Mouse (Mus musculus): ENCODE data around the gene Fam162b.

Gene Fam162b

DNA sequence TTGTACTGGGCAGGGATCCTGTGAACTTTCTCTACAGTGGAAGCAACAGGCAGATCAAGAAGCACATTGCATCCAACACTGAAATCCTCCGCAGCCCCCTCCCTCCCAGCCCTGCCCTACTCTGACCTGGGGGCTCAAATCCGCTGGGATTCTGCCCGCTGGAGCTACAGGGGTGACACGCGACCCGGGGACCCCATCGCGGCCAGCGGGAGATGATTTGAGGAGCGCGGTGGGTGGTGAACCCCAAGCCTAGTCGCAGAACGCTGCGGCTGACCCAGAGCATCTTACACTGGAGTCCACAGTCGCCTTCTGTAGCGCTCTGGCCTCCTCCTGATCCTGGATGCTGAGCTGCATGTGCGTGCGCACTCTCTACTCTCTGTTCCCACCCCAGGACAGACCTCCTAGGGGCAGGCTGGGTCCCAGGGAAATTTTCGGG lies at the start of gene Fam162b:
TSS of gene Fam162b (minus strand) at position 379 of the 436 bp plus-strand sequence.
- DNase-seq, result no peak

DNA sequence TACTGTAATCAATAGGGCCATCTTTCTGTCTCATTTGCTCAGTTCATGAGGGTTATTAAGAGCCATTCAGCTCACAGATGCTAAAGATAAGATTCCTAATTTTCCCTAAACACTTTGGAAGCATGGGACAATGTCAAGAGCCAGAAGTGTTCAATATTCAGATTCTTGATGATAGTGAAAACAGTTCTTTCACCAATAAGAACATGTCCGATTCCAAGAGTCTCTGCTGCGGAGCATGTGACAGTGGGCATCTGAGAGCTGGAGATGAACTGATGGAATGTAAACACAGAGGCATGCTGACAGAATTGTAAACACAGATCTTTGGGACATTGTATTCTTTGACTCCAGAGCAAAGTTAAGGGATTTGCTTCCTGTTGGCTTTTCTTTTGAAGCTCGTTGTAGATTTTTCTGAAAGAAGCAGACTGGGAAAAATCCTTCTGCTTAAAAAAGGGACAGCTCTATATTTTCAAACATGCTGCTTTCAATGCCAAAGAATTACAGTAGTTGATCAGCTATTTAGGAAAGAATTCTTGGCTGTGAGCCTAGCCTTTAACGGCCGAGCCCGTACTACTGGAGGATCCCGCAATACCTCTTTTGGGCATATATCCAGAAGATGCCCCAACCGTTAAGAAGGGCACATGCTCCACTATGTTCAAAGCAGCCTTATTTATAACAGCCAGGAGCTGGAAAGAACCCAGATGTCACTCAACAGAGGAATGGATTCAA lies 41.3 kb upstream of the Fam162b start, which contains the start of gene Gprc6a:
TSS of gene Gprc6a (minus strand) at position 51 of the 726 bp plus-strand sequence.
- no peak for DNase-seq

DNA sequence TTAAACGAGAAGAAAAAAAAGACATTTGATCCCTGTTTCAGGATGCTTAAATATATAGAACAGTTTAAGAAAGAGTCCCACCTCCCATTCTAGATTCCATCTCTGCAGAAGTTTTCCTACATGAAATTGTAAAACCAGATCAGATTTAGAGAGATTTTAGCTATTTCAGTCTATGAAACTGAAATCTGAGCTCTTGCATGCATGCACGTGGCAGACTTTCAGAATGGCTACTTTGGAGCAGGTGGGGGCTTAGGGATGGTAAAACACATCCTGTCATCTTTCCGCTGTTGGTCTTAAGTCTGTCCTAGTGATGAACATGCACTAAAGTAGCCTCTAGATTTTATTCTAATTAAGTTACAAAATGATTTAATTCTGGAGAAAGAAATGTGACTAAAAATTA lies 30.9 kb upstream of the Fam162b start:
- no peak for DNase-seq

DNA sequence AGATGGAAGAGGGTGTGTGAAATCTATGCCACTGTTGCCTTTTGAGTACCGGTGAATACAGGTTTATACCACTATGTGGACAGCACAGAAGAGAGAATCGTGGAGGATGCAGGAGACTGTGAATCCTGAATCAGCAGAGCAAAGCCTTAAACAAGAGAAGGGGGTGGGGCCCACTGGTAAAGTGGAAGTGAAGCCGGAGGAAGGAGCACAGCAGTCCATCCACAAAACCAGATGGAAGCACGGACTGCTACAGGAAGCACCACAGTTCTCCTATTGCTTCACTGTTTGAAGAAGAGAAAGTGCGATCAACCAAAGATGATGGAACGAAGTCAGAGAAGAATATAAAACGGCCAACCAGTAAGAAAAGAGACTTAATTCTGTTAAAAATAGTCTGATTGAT lies 29.8 kb upstream of the Fam162b start:
- DNase-seq, result no peak

DNA sequence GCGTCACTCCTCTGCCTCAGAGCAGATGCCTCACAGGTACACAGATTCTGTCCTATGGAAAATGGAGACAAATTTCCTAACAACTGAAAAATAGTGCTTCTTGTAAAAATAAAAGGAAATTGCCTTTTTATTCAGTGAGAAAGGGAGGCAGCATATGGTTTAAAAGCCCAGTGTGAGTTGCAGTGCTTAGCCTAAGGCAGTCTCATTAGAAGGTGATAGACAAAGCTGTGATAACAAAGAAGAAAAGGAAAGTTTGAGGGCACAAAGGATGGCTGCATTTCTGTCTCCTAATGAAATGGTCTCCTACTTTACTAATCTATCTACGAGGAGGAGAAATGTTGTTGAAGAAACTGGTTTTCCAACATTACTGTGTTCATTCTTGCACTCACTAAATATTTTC lies 28.2 kb upstream of the Fam162b start:
- no peak for DNase-seq

DNA sequence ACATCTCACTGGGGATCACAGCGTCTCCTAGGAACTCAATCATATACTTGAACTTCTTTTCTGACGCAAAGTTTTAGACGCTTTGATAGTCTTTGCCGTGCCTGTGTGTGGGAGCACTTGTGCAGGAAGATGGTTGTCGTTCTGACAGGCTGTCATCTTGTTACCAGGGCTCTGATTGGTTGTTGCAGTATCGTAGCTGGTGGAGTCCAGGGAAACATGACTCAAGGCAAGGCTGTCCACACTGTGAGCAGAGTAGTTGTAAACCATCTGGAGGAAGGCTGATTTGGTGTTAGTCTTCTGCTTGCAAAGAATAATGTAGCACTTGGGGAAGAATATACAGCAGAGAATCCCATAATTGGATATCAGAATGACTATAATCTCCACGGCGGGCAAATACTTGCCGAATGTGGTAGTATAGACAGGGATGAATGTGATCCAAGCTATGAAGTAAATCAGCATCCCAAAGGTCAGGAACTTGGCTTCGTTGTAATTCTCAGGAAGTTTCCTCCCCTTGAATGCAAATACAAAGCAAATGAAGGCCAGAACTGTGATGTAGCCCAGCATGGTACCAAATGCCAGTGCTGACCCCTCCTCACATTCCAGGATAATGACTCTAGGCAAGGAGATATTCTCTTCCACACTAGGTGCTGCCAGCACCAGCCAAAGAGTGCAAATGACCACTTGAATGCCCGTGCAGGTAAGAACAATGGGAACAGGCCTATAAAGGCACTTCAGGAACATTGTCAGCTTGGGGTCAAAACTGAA lies 24.7 kb upstream of the Fam162b start:
- DNase-seq, result no peak

DNA sequence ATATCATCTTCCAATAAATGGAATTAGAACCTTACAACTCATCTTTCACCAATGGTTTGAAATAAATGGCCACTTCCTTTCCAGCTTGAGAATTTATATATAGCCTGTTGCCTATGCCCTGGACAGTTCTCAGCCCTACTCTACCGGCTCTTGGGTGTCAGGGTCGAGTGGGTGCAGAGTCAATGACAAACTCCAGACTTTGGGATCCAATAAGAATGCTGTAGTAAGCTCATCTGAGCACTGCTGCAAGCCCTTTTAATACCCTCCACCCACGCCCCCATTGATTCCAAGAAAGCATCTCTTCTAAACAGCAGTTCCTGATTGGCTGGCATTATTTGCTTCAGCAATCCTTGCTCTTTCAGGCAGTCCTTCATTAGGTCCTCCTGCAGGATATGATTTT lies 23.1 kb upstream of the Fam162b start:
- no peak for DNase-seq

DNA sequence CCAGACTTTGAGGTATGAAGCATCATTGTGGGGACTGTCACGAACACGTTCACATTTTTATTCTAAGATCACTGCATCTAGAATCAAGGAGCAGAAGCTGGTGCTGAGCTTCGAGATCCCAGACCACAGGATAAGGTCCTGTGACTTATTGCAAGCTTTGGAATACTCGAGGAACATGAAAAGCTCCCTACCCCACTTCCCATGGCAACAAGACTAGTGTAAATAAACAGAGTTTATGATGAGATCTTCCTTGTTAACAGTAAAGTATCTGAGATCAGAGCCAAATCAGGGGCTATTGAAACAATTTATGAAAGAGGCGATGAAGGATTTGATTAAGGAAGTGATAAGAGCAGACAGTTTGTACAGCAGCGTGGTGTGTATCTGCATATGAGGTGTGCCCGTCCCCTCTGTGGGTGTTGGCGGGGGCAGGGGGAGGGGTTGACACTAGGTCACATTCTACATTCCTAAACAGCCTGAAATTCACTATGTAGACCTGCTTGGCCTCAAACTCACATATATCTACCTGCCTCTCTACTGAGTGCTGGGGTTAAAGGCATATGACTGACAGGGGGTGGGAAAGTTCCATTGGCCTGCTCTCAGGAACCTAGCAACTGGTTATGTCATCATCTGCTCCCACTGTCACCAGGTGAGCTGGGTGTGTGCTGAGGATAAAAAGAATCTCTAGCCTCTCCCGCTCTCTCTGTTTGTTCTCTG lies 21.8 kb upstream of the Fam162b start:
- no peak for DNase-seq

DNA sequence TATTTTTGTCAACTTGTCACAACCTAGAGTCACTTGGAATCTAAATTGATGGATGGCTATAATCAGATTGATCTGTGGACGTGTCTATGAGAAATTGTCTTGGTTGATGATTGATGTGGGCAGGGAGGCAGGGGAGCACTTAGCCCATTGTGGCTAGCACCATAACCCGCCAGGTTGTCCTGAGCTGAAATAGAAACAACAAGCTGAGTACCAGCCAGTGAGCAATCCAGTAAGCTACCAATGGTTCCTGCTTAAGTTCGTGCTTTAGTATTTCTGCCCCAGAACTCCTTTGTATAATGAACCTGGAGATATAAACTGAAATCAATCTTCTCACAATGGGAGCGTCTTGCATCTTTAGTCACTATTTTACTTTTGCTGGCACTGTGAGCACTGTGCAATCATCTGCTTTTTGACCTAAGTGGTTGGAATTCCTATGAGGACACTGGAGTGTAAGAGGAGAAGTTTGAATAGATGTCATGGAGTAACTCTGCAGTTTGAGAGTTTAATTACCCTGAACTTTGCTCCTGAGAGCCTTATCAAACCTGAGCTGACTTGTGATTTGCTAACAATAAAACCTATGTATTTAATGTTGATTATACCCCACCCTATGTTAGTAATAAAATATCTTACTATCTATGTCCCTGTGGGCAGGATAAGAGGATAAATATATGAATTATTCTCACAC lies 19.6 kb upstream of the Fam162b start:
- no peak for DNase-seq

DNA sequence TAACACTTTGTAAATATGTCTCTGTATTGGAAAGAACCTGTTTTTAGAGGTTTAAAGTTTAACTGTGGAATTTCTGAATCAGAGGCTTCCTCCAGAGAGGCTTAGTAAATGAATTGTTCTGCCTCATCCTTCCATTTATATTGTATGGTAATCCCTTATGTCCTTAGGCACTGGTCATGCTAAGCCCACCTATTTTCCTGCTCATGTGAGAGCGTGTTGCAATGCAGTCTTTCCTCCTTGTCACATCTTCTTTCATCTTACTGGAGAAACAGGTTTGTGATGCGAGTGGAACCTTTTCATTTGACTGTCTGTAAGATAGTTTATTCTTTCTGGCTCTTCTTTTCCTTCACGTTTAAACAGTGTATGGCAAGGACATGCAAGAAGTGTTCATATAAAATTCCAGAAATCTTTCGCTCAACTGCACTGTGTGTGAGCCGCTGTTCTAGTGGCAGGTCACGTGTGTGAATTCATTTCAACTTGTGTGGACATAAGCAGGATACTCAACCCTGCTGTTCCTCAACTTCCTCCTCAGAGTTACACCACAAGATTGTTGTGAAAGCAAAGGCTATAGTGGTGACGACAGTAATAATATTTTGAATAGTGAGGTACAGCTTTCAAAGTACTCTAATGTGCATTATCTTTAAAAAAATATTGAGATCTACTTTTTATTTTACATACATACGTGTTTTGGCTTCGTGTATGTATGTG lies 6.8 kb upstream of the Fam162b start:
- no peak for DNase-seq

DNA sequence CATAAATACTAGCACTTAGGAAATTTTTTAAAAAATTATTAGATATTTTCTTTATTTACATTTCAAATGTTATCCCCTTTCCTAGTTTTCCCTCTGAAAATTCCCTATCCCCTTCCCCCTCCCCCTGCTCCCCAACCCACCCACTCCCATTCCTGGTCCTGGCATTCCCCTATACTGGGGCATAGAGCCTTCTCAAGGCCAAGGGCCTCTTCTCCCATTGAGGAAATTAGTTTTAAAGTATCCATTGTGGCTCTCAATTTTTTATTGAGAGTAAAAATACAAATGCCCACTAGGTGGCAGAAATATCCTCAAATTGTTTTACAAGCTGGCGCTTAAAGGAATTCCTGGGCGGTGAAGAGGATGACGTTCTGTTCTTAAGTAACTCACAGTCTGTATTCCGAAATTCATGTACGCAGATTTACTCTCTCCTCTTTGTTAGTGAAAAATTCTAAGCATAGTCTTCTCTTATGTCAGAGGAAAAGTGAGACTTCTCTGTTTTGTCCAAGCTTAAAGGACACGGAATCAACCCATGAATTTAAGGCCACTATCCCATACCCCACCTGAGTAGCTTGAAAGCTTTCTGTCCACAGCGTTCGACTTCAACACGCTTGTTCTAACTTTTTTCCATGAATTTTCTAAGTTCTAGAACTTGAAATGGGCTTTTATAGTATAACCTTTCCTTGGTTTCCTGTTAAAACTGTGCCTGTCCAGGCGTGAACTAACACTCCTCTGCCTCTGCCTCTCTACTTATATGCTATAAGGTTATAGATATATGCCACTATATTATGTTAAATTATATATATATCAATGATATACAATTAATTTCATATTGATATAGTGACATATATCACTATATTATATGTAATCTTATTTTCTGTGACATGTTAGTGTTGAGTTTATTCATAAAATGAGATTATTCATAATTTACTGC lies 4.9 kb upstream of the Fam162b start:
- DNase-seq, result no peak

DNA sequence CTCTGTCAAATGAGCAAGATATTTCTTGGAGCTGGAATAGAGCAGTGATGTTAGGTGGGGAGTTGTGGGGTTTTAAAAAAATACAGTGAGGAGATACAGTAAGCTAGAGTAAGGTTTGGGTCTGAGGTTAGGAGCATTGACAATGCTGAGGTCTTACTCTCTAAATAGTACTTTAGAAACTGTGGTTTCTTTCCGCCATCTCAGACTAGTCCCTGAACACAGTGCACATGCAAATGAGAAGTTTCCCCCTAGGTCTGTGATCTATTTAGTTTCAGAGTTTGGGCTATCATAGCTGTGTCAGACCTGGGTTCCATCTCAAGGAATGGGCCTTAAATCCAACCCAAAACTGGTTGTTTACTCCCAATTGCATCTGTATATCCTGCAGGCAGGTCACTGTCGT lies 1.3 kb upstream of the Fam162b start:
- no peak for DNase-seq

DNA sequence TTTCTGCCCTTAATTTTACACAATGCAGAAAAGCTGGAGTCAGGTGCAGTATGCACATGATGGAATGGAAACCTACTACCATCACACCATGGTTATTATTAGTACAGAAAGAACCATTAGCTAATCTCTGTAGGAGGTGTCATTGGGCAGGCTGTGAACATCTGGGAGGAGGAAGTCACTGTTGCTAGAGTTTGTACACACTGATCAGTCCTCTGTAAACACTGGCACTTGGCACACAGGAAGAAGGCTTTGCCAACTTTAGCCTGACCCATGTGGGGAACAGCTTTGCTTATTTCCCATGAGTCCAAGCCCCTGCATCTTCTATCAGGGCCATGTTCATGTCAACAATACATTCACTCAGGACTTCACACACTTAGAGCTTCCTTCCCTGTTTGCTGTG lies 5.4 kb downstream of the Fam162b start:
- no peak for DNase-seq

DNA sequence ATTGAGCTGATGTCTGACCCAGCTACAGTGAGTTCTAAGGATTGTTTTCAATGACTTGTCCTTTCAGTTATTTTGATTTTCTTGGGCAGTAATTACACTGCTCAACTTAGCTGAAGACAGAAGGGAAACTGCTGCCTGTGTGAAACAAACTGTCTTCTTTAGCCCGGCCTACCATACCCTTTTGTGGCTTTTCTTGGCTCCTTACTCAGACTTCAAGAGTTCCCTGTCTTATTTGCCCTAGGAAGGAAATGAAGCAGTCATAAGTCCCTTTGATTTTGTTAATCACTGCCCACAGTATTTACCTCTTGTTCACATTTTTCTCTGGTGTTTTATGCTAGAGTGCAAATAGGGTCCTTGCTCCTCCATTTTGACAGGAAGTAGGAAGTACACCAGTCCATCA lies 5.9 kb downstream of the Fam162b start:
- DNase-seq, result no peak

DNA sequence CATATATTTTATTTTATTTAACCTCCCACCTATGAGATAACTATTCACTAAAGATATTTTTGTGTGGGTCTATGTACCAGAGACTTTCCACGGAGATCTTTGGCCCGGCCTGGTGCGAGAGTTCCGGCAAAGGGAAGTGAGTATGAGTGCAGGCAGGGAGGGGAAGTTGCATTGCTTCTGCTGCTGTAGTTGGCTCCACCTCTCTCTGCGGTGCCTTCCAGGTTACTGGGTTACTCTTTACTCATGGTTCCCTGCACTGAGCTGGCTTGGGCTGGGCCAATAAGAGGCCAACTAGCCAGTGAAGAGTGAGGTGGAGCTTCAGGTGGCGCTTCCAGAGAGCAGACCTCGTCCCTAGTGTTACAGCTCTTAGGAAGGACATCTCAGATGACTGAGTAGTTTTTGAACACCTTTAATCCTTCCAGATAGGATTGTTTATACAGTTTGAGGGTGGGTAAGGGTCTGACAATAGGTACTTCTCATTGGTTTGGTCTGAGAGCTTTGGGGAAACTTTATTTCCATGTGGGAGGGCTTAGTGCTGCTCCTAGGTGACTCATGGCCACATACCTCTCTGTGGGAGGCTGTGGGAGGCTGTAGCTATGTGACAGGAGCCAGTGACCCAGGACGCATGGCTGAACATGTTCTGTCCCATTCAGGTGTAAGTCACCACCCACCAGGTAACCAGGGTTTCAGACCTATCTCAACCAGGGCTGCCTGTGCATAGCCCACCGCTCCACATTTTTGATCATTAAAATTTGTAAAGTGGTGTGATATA lies 18.9 kb downstream of the Fam162b start:
- DNase-seq, result no peak

DNA sequence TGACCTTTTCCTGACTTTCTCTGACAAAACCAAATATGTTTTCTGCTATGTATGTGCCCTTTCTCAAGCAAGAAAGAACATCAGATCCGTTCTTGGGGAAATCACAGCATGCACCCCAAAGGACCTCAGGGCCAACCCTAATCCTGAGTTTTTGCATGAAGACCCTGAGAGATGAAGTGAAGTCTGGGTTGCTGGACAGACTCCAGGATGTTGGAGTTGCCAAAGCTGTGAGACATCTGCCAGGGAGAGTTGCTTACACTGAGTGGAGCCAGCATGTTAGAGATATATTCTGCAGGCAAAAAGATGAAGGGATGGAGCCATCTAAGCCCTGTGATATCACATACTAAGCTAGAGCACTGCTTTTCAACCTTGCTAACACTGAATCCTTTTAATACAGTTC lies 34.3 kb downstream of the Fam162b start:
- DNase-seq, result no peak

DNA sequence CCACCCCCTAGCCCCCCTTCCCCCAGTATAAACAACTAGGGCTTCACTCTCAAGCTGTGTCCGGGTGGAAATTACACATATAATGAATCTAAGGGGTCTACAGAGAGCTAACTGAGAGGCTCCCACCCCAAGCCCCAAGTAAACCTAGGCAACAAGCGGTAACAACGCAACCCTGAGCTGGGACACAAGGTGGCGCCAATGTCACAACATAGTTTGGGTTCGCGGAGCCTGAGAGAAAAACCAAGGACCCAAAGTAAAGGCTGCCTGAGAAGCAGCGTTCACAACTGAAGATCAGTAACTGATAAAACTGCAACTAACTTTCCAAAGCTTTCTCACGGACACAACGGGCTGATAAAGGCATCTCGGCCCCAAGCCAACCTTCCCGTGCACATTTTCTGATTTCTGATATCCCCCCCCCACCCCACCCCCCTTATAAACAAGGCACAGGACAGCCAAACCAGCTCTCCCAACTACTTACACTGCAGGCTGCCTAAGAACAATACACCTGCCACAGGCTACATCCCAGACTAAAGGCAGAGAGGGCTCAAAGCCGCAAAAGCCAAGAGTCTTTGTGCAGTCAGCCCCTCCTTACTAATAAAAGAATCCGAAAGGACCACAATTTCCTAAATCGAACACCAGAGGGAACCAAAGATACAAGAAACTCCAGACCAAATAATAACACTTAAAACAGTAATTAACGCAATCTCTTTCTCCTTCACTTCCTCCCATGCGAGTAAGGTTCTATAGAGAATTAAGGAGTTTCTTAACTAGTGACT lies 36.8 kb downstream of the Fam162b start:
- DNase-seq, result peak; percentile 54

Data from kidney, adult 11 months (tissue).